Mouse (Mus musculus) adrenal gland, postnatal 14 days (tissue): ENCODE results near the gene Zfp661. TPM values are rescaled to one million over a fixed set of nuclear protein-coding genes. Genes with fewer than 3 reads are reported as not detected.

ENCODE experiments used
- DNase-seq: peaks from one replicate; pipeline ENCODE4 v3.0.0; 2021; ENCODE audit warnings: mixed read lengths
- total RNA-seq: library from RNA; stranded (reverse); gene quantifications from 2 replicates; pipeline ENCODE4 v1.2.3, GENCODE M21; 2021

Gene Zfp661
- total RNA-seq, 1 experiment from 2014 or later = 2.8 TPM

- DNase-seq = no peak
Measured at GRCm38 (mm10) chr2:127550446-127550845, 36.4 kb downstream of the Zfp661 start.

GRCm38 (mm10) chr2:127549711-127550110 is 37.2 kb downstream of the Zfp661 start:
- no peak for DNase-seq

GRCm38 (mm10) chr2:127548342-127549074 is 38.4 kb downstream of the Zfp661 start:
- DNase-seq = no peak

DNA sequence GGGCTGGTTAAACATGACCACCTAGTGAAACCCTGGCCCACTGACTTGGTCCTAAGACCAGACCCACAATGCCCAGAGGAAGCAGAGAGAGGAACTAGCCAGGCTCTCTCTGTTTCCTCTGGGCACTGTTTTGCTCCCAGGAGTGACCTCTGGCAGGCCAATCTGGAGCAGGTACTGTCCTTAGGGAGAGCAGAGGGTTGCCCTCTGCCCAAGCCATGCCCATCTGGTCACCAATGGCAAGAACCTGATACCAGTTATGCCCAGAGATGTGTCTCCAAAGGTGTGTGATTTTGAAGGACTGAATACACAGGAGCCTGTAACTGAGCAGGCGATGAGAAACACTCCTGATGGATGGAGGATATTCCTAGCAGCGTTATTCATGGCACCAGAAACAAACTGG is 45.2 kb downstream of the Zfp661 start:
- DNase-seq = no peak

DNA sequence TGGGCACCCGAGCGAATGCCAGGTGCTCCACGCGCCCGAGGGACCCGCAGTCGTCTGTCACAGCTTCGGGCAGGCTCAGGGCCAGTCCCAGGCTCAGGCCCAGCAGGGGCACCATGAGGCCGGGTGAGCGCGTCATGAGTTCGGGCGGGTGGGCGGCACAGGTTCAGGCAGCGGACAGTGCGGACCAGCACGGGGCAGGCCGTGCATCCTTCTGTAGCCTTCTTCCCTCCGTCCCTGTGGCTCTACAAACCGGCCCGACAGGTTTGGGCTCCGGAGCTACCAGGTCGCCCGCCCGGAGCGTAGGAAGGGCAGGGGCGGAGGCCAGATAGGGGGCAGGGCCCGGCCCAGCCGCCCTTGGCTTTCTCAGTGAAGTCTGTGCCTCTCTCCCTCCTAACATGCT is 45.7 kb downstream of the Zfp661 start, which contains the start of gene Prom2:
TSS of gene Prom2 (minus strand) at position 283 of the 400 bp plus-strand sequence.
- no peak for DNase-seq

GRCm38 (mm10) chr2:127539494-127539893 is 47.4 kb downstream of the Zfp661 start:
- DNase-seq = peak; percentile 27

GRCm38 (mm10) chr2:127537548-127537947 is 49.3 kb downstream of the Zfp661 start:
- DNase-seq = peak; percentile 61

DNA sequence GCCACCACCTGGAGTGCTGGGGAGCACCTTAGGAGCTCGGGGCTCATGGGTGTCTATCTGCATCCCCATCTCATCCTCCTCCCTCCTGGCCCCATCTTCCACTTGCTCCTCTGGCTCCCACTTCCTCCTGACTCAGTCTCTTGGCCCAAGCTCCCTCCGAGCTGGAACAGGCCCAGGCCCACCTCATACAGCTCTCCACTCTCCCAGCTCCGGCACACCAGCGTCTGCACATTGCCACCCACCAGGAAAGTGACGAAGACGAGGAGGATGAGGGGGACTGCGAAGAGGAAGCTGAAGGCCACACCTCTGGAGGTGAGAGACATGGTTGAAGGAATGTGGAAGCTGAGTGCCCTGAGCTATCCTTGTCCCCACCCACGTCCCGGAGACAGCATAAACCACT is 51.5 kb downstream of the Zfp661 start:
- no peak for DNase-seq

GRCm38 (mm10) chr2:127532379-127532778 is 54.5 kb downstream of the Zfp661 start:
- DNase-seq = peak; percentile 68

DNA sequence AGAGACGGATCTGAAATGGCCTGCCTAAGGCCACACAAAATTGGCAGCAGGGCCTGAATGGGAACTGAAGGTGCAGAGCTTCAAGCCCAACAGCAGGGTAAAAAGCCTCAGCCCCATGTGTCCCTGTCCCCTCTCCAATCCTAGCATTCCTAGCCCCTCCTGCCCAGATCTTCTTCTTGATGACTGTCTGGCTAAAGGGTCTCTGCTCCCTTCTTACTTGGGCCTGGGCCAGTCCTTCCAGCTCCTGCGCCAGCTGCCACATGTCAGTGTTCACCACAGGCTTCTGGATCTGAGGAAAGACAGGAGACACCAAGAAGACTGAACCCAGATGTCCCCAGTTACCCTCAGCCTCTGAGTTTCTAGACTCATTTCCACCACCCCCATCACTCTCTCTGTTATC is 55.3 kb downstream of the Zfp661 start:
- DNase-seq = no peak

DNA sequence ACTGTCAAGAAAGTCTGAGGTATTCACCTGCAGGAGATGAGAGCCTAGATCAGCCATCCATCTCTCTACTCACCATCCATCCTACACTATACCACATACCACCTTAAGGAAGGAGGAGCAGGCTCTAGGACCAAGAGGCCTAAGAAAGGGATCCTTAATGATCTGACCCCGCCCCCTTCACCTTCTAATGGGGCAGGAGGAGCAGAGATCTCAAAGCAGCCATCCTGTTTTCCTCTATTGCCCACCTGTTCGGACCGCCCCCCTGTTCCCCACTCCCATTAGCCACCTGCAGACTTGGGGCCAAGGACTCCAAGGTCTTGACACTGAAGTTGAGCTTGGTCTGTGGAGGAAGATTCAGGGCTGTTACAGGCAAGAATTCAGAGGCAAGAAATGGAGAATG is 56.5 kb downstream of the Zfp661 start:
- no peak for DNase-seq

DNA sequence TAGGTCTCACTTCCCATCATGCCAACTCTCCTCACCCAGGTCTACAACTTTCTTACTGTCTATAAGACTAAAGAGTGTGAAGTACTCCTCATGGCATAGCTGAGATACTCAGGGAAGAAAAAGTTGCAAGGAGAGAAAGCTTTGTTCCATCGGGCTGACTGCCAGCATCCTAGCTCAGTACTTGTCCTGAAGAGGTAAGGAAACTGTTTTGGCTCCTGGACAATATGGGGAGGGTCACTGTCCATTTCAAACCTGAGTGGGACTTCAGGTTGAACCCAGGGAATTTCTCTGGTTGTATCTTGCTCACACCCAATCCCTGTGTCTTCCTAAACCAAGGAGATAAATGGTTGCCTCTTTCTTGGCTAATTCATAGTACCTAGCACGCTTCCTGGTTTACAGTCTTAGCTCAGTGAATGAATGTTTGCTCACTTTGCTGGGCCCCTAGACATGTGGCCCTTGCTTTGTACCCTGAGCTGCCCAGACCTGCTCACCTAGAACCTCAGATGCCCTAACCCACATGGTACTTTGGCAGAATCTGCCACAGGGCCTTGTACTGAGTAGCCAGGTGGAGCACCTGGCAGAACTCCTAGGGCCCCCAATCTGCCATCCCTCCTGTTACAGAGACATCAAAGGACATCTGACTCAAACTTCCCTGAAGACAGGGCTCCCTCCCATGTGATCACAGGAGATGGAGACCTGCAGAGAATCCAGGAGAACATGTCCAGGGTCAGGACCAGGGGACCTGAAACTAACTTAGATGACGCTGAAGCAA is 61.7 kb downstream of the Zfp661 start:
- no peak for DNase-seq

Other genes with a start within 250 kb of the Zfp661 start
- gene Astl, start 248.5 kb downstream of the Zfp661 start, total RNA-seq = not detected in 2 replicates
- gene Adra2b, start 223.9 kb downstream of the Zfp661 start, total RNA-seq = 2.6 TPM in 2 replicates
- gene Gpat2, start 161.9 kb downstream of the Zfp661 start, total RNA-seq = 0.37 and 0.38 TPM in 2 replicates
- gene Fahd2a, start 142.5 kb downstream of the Zfp661 start, total RNA-seq = 48.1 and 48.5 TPM in 2 replicates
- 5.1 and 5.3 TPM in 2 replicates for gene Kcnip3, start 65.0 kb downstream of the Zfp661 start, total RNA-seq
- 0.19 and 0.26 TPM in 2 replicates for gene Prom2, start 45.6 kb downstream of the Zfp661 start, total RNA-seq
- 131 and 139 TPM in 2 replicates for gene Mrps5, start 128 bp upstream of the Zfp661 start, total RNA-seq
- gene Mal, start 69.6 kb upstream of the Zfp661 start, total RNA-seq = 5.9 and 6.0 TPM in 2 replicates
- gene Mall, start 142.8 kb upstream of the Zfp661 start, total RNA-seq = 2.2 and 2.5 TPM in 2 replicates
- gene Nphp1, start 201.8 kb upstream of the Zfp661 start, total RNA-seq = 18.7 and 20.9 TPM in 2 replicates
- 68.9 and 70.2 TPM in 2 replicates for gene Mtln, start 205.4 kb upstream of the Zfp661 start, total RNA-seq
- 6.0 and 7.3 TPM in 2 replicates for gene Bub1, start 244.8 kb upstream of the Zfp661 start, total RNA-seq